ENCODE assay signal across 13 mouse cellular contexts in genomic region chr1:138622431-138622830, GRCm38 (mm10). TPM values are rescaled to one million over a fixed set of nuclear protein-coding genes. Genes with fewer than 3 reads are reported as not detected.
A peak's percentile ranks its signal among the peaks of the same experiment; 100 is the strongest.
DNase-seq lines count a peak whose midpoint lies in the region; ATAC-seq and TF ChIP-seq lines count a peak whose summit lies in the region.
"Had no signal": no experiment of that assay in that cellular context is flagged by ENCODE, and none has a peak within 500 bp of the region (broad histone marks: within the 10 kb centered on the region; RNA-seq: fewer than 3 reads in every experiment).

No protein-coding gene starts in this region.

- H3K9me3 ChIP-seq in midbrain, postnatal 0 days (ENCODE audit: low read length) = no peaks in the 10 kb centered on the region
- H3K9me3 ChIP-seq in midbrain, embryonic 16.5 days (replicated peaks; ENCODE audit: control insufficient read depth, low read length, poor library complexity, severe bottlenecking) = no peaks in the 10 kb centered on the region
- H3K9me3 ChIP-seq: hindbrain, embryonic 15.5 days; liver, embryonic 12.5 days; midbrain, embryonic 12.5 days had no signal

- 70% methylated on average over 3 of the region's 3 CpGs for WGBS in midbrain, postnatal 0 days
- 79% methylated on average over 3 of the region's 3 CpGs for WGBS in midbrain, embryonic 16.5 days

- H3K27me3 ChIP-seq in midbrain, postnatal 0 days (ENCODE audit: insufficient read depth, low read length) = no peaks in the 10 kb centered on the region
- H3K27me3 ChIP-seq in midbrain, embryonic 16.5 days (ENCODE audit: control insufficient read depth, insufficient read depth, low read depth, low read length) = no peaks in the 10 kb centered on the region
- H3K27me3 ChIP-seq: hindbrain, embryonic 15.5 days; liver, embryonic 12.5 days; midbrain, embryonic 12.5 days had no signal

- H3K27ac ChIP-seq in midbrain, postnatal 0 days (ENCODE audit: low read depth, low read length) = no peak overlapping the region
- H3K27ac ChIP-seq in midbrain, embryonic 16.5 days (ENCODE audit: low read length) = no peak overlapping the region
- H3K27ac ChIP-seq: hindbrain, embryonic 15.5 days; liver, embryonic 12.5 days; midbrain, embryonic 12.5 days had no signal

- no peak overlapping the region for H3K9ac ChIP-seq in midbrain, postnatal 0 days (replicated peaks; ENCODE audit: low read length, poor library complexity, severe bottlenecking)
- no peak overlapping the region for H3K9ac ChIP-seq in midbrain, embryonic 16.5 days (ENCODE audit: low read depth, low read length)
- H3K9ac ChIP-seq: hindbrain, embryonic 15.5 days; liver, embryonic 12.5 days; midbrain, embryonic 12.5 days had no signal

- no peak overlapping the region for H3K4me2 ChIP-seq in midbrain, postnatal 0 days (ENCODE audit: low read depth, low read length, poor library complexity, severe bottlenecking)
- no peak overlapping the region for H3K4me2 ChIP-seq in midbrain, embryonic 16.5 days (ENCODE audit: low read length)
- H3K4me2 ChIP-seq: hindbrain, embryonic 15.5 days; liver, embryonic 12.5 days; midbrain, embryonic 12.5 days had no signal

- peak; percentile 69 for DNase-seq in adrenal gland, adult 2 months
- DNase-seq in adrenal gland, postnatal 4 days (ENCODE audit: low spot score in 2 of 2) = no peak
- DNase-seq in midbrain, postnatal 0 days (ENCODE audit: low spot score) = peak; percentile 10
- DNase-seq in gastrocnemius, postnatal 25 days = peak; percentile 76
- DNase-seq in lung, postnatal 36 days = peak; percentile 52
- DNase-seq in frontal cortex, postnatal 25 days (ENCODE audit: low spot score in 2 of 2) = no peak
- no peak for DNase-seq in T-cell, adult 2 months (ENCODE audit: low spot score)
- DNase-seq: cerebellum, postnatal 25 days; kidney, postnatal 14 days had no signal

- ATAC-seq in midbrain, postnatal 0 days (ENCODE audit: low FRiP score) = no peak
- ATAC-seq in midbrain, embryonic 16.5 days = no peak
- ATAC-seq: liver, embryonic 12.5 days had no signal

- no peaks in the 10 kb centered on the region for H3K4me1 ChIP-seq in midbrain, postnatal 0 days (ENCODE audit: insufficient read depth, low read length)
- peaks cover 15% of the 10 kb centered on the region for H3K4me1 ChIP-seq in midbrain, embryonic 16.5 days (ENCODE audit: control insufficient read depth, insufficient read depth, low read length)

- no peaks in the 10 kb centered on the region for H3K36me3 ChIP-seq in midbrain, postnatal 0 days (ENCODE audit: insufficient read depth, low read length)
- no peaks in the 10 kb centered on the region for H3K36me3 ChIP-seq in midbrain, embryonic 16.5 days (ENCODE audit: control insufficient read depth, insufficient read depth, low read length)
- H3K36me3 ChIP-seq: hindbrain, embryonic 15.5 days; liver, embryonic 12.5 days; midbrain, embryonic 12.5 days had no signal

- no peak overlapping the region for H3K4me3 ChIP-seq in midbrain, postnatal 0 days (ENCODE audit: low read depth, low read length)
- H3K4me3 ChIP-seq in midbrain, embryonic 16.5 days (ENCODE audit: low read depth, low read length) = no peak overlapping the region
- H3K4me3 ChIP-seq: hindbrain, embryonic 15.5 days; liver, embryonic 12.5 days; midbrain, embryonic 12.5 days had no signal

- TF ChIP-seq CTCF in midbrain, postnatal 0 days (IDR thresholded peaks at IDR 0.05) = no peak

RNA-seq across cellular contexts. Expression of gene Nek7, which starts 2.5 kb away (rescaled TPM):
- 10 to 100 TPM; 49.2 to 52.8 TPM for total RNA-seq in adrenal gland, adult 2 months (2021)
- polyA plus RNA-seq in adrenal gland, adult 2 months (2012; rRNA removed) = 6.3 TPM in 2 replicates
- 10 to 100 TPM; 51.1 to 51.8 TPM for total RNA-seq in adrenal gland, postnatal 4 days (2021)
- 19.7 and 25.7 TPM in 2 replicates for total RNA-seq in midbrain, postnatal 0 days (2014; rRNA removed)
- 22.4 and 24.0 TPM in 2 replicates for polyA plus RNA-seq in midbrain, postnatal 0 days (2015; fragmentation: Nextera tagmentation; extraction: Ambion mirVana)
- polyA plus RNA-seq in midbrain, embryonic 16.5 days (2015; fragmentation: Nextera tagmentation; extraction: Ambion mirVana) = 21.5 and 25.0 TPM in 2 replicates
- total RNA-seq in gastrocnemius, postnatal 25 days (2021) = 10 to 100 TPM; 70.1 to 81.7 TPM

Comparison
In these comparisons a context has a peak if more than half of its experiments do, and no peak if none do; other contexts are left out.
1. DNase-seq: peak in adrenal gland, adult 2 months (single experiment), midbrain, postnatal 0 days (single experiment), gastrocnemius, postnatal 25 days (single experiment) and lung, postnatal 36 days (single experiment); none in adrenal gland, postnatal 4 days (0 of 2), frontal cortex, postnatal 25 days (0 of 2) and T-cell, adult 2 months (single experiment).